Mouse (Mus musculus) embryonic fibroblast, embryonic 13.5 days (primary cell): Measurements from ENCODE around the gene Stat1. TPM values are rescaled to one million over a fixed set of nuclear protein-coding genes. Genes with fewer than 3 reads are reported as not detected.

Experiments used
- H3K27ac ChIP-seq: 2 replicates; pipeline ENCODE4 v1.5.1; 2012; ENCODE audit warnings: low read length, control low read depth, inconsistent platforms; ENCODE audit not compliant: insufficient read depth
- H3K4me1 ChIP-seq: 2 replicates; pipeline ENCODE4 v1.6.1; 2011; ENCODE audit warnings: low read length; ENCODE audit not compliant: control insufficient read depth, insufficient read depth
- H3K4me3 ChIP-seq: 2 replicates; pipeline ENCODE4 v1.5.1; 2011; ENCODE audit warnings: mild to moderate bottlenecking, control low read depth, low read length; ENCODE audit not compliant: insufficient read depth
- CTCF ChIP-seq: IDR thresholded peaks from 2 replicates; pipeline ENCODE4 v1.5.1; 2011; ENCODE audit warnings: mild to moderate bottlenecking, control low read depth, low read length, moderate library complexity, borderline replicate concordance; ENCODE audit not compliant: insufficient read depth
- POLR2A ChIP-seq: IDR thresholded peaks from 2 replicates; pipeline ENCODE4 v1.6.1; 2011; ENCODE audit warnings: low read depth, mild to moderate bottlenecking, control low read depth, low read length, moderate library complexity
- polyA plus RNA-seq: library from polyadenylated mRNA; stranded (reverse); fragments of >200 nt; gene quantifications from 2 replicates; pipeline ENCODE4 v1.2.4, GENCODE M21; 2011; ENCODE audit warnings: low read depth; ENCODE audit not compliant: missing spikeins, insufficient read length

The Stat1 gene
- polyA plus RNA-seq, 1 experiment: 68.0 TPM

DNA sequence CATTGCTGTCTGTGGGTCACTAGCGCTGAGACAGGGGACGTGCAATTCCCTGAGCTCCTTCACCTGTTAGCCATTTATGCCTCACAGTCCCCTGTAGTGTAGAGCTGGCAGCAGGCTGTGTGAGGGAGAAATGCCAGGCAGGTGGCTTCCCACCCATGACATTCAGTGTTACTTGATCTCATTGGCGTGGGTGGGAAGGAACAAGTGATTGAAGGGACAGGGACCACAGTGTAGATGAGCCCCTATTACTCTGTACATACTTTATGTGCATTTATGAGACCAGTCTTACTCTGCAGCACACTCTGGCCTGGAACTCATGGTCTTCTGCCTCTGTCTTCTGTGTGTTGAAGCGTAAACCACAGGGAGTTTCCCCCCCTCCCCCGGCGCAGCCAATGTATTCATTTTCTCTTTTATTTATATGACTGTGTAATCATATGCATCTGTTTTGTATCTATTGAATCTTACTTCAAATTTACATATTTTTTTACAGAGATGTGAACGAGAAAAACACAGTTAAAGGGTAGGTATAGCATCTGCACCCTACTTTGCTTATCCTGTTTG lies 24.4 kb downstream of the Stat1 start:
- no peak for TF ChIP-seq CTCF
- no peak for TF ChIP-seq POLR2A
- Histone ChIP-seq H3K4me1 (no peaks in the 10 kb centered on the region), H3K4me3 (no peak overlapping the region), H3K27ac (no peak overlapping the region)

DNA sequence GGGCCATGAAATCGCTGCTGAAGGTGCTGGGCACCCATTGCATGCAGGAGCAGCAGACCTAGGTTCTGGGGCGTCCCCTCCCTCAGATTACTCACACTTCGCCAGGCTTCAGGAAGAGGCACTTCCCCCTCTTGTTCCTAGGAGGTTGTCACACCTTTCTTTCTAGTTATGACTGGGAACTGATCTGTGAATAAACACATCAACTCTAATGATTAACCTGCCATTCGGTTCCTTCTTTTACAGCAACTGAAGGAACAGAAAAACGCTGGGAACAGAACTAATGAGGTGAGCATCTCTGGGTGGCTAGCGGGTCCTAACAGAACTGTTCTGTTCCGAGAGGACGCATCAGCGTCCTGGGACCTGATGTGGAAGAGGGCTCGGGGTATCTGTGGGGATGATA lies 25.7 kb downstream of the Stat1 start:
- Histone ChIP-seq H3K4me1 (peaks cover 2% of the 10 kb centered on the region; the same call in 1 of the 2 replicates), H3K27ac (no peak overlapping the region), H3K4me3 (no peak overlapping the region)
- TF ChIP-seq POLR2A (no peak), CTCF (no peak)

DNA sequence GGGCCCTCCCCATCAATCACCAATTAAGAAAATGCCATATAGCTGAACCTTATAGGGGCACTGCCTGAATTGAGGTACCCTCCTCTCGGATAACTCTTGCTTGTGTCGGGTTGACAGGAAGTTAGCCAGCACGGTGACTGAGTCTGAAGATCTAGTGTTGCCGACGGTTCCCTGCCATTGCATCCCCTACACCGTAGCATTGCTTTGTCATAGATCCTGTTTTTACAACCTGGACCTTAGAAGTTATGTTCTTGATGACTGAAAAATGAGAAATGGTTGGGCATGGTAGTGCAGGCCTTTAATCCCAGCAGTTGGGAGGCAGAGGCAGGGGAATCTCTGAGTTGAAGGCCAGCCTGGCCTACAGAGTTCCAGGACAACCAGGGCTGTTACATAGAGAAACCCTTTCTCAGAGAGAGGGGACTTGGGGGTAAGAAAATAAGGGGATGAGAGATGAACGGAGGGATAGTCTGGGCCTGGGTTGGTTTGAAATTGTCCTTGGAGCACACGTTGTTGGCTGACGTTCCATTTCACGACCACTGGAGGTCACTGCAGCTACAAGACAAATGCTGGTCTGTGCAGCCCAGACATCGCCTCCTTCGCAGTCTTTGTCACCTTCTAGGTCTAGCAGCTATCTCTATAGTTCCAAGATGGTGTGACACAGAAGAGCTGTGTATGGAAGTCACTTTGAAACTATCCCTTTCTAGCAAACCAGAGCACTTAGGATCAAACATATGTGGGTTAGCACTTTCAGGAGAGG lies 27.2 kb downstream of the Stat1 start:
- H3K4me1 ChIP-seq: peaks cover 2% of the 10 kb centered on the region; the same call in 1 of the 2 replicates
- H3K4me3 ChIP-seq: no peak overlapping the region
- no peak overlapping the region for H3K27ac ChIP-seq
- TF ChIP-seq POLR2A (no peak), CTCF (peak; percentile 94)

DNA sequence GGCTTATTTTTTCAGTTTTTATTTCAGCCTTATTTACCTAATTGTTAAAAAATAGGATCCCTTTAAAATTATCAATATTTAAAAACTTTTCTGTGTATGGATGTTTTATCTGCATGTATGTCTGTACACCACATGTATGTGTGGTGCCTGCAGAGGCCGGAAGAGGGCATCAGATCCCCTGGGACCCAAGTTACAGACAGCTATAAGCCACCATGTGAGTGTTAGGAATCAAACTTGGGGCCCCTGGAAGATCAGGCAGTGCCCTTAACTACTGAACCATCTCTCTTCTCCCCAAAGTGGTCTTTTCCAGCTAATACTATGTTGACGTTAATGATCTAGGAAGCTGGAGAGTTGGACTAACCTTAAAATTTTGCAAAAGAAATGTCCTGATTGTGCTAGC lies 28.2 kb downstream of the Stat1 start:
- Histone ChIP-seq H3K4me1 (peaks cover 2% of the 10 kb centered on the region; the same call in 1 of the 2 replicates), H3K27ac (no peak overlapping the region), H3K4me3 (no peak overlapping the region)
- no peak for TF ChIP-seq CTCF
- TF ChIP-seq POLR2A: no peak

DNA sequence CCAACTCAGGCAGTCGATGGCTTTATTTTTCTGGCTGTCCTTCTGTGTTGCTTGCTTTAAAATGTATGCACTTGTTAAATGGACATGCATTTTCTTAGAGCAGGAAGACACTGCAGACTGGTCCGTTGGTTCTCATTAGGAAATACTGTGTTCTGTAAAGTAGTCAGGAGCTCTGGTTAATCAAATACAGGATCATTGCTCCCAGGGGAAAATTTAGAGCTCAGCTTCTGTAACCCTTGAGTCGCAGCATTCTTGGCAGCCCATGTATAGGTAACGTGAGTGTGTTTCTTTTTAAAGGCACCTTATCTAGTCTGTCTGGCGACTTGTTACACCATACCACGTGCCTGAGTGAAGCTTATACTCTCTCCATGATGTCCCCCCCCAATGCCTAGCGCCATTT lies 28.9 kb downstream of the Stat1 start:
- TF ChIP-seq POLR2A (no peak), CTCF (no peak)
- Histone ChIP-seq H3K4me1 (peaks cover 2% of the 10 kb centered on the region; the same call in 1 of the 2 replicates), H3K27ac (no peak overlapping the region), H3K4me3 (no peak overlapping the region)

DNA sequence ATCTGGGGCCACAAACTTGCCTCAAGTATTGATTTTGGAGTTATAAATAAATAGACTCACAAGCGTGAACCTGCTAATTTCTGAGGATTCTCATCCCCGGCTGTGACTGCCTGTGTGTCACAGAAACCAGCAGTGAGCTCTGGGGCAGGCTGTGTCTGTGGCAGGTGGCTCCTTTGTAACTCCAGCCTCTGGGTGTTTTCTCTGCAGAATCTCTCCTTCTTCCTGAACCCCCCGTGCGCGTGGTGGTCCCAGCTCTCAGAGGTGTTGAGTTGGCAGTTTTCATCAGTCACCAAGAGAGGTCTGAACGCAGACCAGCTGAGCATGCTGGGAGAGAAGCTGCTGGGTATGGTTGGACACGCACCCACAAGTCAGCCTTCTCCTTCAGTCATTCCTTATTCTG lies 29.5 kb downstream of the Stat1 start:
- TF ChIP-seq POLR2A: no peak
- TF ChIP-seq CTCF: no peak
- no peak overlapping the region for H3K27ac ChIP-seq

DNA sequence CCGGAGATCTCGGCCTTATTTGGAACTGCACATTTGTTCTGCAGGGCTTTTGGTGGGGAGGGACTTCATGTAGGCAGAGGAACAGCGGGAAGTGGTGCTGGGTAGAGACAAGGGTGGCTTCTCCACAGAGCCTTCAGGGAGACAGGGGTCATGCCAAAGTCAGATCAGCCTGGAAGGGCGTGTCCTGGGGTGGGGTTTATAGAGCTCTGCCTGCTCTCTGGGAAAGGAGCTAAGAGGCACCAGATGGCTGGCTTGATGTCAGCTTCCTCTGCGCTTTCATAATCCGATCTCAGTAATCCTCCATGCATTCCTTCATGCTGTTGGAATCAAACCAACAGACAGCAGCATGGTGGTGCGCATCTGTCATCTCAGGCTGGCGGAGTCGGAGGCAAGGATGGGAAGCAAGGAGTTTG lies 30.7 kb downstream of the Stat1 start:
- no peak overlapping the region for H3K27ac ChIP-seq
- no peak overlapping the region for H3K4me3 ChIP-seq
- peaks cover 2% of the 10 kb centered on the region; the same call in 1 of the 2 replicates for H3K4me1 ChIP-seq
- no peak for TF ChIP-seq CTCF
- TF ChIP-seq POLR2A: no peak

More for the DNA sequence above, 29.5 kb downstream of the Stat1 start:
- H3K4me3 ChIP-seq: no peak overlapping the region
- H3K4me1 ChIP-seq: peaks cover 2% of the 10 kb centered on the region; the same call in 1 of the 2 replicates

DNA sequence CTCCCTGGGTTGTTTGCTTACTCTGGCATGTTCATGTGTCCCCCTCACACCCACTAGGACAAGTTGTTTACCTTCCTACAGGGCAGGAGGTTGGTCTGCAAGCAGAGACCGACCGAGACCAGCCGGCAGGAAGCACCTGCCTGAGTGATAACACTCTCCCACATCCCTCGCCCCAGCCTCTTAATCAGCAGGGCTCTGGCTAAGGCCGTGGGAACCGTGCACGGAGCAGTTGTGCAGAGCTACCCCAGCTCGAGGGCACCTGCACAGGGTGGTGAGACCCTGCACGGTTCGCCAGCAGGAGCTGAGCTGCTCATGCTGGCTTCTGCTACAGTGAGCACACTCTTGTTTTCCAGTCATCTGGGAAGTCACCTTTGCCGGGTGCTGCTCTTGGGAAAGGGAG lies 31.4 kb downstream of the Stat1 start:
- H3K27ac ChIP-seq: no peak overlapping the region
- peaks cover 2% of the 10 kb centered on the region; the same call in 1 of the 2 replicates for H3K4me1 ChIP-seq
- TF ChIP-seq POLR2A (no peak), CTCF (no peak)
- H3K4me3 ChIP-seq: no peak overlapping the region

DNA sequence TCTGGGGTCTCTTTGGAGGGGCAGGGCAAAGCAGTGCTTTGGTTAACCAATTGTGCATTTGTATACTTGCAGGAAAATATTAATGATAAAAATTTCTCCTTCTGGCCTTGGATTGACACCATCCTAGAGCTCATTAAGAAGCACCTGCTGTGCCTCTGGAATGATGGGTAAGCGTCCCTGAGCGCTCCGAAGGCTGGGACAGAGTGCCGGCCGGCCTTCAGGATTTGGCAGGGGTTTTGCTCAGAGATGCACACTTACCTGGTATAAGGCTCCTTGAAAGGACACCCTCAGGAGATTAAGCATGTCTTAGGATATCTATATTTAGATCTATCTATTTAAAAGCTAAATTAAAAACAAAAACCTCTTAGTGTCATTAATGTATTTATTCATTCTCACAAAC lies 31.9 kb downstream of the Stat1 start:
- H3K4me3 ChIP-seq: no peak overlapping the region
- no peak overlapping the region for H3K27ac ChIP-seq
- peaks cover 2% of the 10 kb centered on the region; the same call in 1 of the 2 replicates for H3K4me1 ChIP-seq
- TF ChIP-seq CTCF: no peak
- TF ChIP-seq POLR2A: no peak

DNA sequence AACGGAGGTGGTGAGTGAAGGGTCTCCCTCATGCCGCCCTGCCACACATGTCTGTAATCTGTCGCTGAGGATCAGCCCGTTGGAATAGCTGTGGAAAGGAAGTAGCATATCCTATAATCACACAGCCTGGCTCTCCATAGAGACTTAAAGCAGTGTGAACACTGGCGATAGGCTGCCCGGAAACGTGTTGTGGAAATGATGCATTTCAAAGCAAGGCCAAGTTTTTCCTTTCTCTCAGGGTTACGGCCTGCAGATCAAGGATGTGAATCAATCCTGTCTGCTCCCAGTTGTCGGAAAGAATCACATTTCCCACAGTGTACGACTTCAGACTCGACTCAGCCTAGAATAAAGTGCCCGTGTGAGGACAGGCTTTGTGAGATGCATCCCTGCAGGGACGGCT lies 33.1 kb downstream of the Stat1 start:
- Histone ChIP-seq H3K4me3 (no peak overlapping the region), H3K4me1 (peaks cover 2% of the 10 kb centered on the region; the same call in 1 of the 2 replicates), H3K27ac (no peak overlapping the region)
- no peak for TF ChIP-seq POLR2A
- no peak for TF ChIP-seq CTCF
